Mouse (Mus musculus): ENCODE data around the gene Aldh1l1.

DNA sequence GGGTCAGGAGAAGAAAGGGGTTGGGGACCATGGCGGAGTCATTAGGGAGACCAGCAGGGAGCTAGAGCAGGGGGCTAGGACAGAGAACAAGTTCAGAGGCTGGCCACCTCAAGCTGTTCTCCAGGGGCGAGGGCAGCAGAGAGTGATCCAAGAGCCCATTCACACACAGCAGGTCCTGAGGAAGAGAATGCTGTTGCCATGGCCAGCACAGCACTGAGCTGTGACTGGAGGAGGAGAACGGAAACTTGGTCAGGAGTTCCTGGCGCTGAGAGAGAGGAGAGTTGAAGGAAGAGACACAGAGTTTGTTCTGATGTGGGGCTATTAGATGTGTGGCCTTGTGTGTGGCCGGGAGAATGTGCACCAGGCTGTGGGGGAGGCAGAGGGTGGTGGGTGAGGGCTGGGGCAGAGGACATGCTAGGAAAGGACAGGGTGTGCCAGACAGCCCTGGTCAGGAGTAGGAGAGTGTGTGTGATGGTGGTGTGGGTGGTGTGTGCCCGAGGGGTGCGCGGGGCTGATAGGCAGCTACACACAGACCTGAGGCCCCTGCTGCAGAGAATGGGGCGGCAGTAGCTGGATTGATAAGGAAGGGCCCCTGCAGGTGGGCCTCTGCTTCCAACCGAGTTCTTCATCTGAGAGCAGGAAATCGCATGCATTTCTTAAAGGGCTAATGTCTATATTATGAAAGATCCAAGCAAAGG is 136.7 kb downstream of the Aldh1l1 start:
- TF ChIP-seq POLR2A (IDR thresholded peaks at IDR 0.05; ENCODE audit: low read depth, low read length) (no peak), CTCF (IDR thresholded peaks at IDR 0.05; ENCODE audit: borderline replicate concordance, insufficient read depth, low read length) (no peak)
